Mouse (Mus musculus) CD4-positive, CD25-positive, alpha-beta regulatory T cell, adult 4 months (primary cell): Measurements from ENCODE around the gene Ticrr. TPM values are rescaled to one million over a fixed set of nuclear protein-coding genes. Genes with fewer than 3 reads are reported as not detected.

Experiments used
- ATAC-seq: one replicate; pipeline ENCODE4 v1.8.0; 2017
- polyA plus RNA-seq, 2 experiments: library from polyadenylated mRNA; unstranded; fragments of 100-300 nt; shearing (Covaris generic); gene quantifications; one replicate each; pipeline ENCODE4 v1.2.1; 2017

Ticrr gene
- under 1 TPM; 0.56 to 0.94 TPM for polyA plus RNA-seq

GRCm38 (mm10) chr7:79659578-79660290, at the start of gene Ticrr:
Ticrr (plus strand) TSS chr7:79660196.
- ATAC-seq, result peak; percentile 99

- no peak for ATAC-seq
Measured at GRCm38 (mm10) chr7:79611901-79612300, 48.1 kb upstream of the Ticrr start.

GRCm38 (mm10) chr7:79612783-79613182, 47.2 kb upstream of the Ticrr start:
- no peak for ATAC-seq

- ATAC-seq, result no peak
Measured at GRCm38 (mm10) chr7:79613314-79613713, 46.7 kb upstream of the Ticrr start.

- ATAC-seq, result no peak
Measured at GRCm38 (mm10) chr7:79615008-79615407, 45.0 kb upstream of the Ticrr start.

GRCm38 (mm10) chr7:79615941-79616340, 44.1 kb upstream of the Ticrr start:
- no peak for ATAC-seq

GRCm38 (mm10) chr7:79617418-79617817, 42.6 kb upstream of the Ticrr start, which contains the start of gene Rhcg:
Rhcg (minus strand) TSS chr7:79617657.
- no peak for ATAC-seq

- no peak for ATAC-seq
Measured at GRCm38 (mm10) chr7:79619493-79619892, 40.5 kb upstream of the Ticrr start.

GRCm38 (mm10) chr7:79623086-79623485, 36.9 kb upstream of the Ticrr start:
- ATAC-seq, result no peak

- ATAC-seq, result no peak
Measured at GRCm38 (mm10) chr7:79626170-79626569, 33.8 kb upstream of the Ticrr start.

GRCm38 (mm10) chr7:79628271-79628913, 31.6 kb upstream of the Ticrr start:
- no peak for ATAC-seq

GRCm38 (mm10) chr7:79631773-79632348, 28.1 kb upstream of the Ticrr start:
- no peak for ATAC-seq

- no peak for ATAC-seq
Measured at GRCm38 (mm10) chr7:79647233-79647632, 12.8 kb upstream of the Ticrr start.

GRCm38 (mm10) chr7:79649005-79649404, 11.0 kb upstream of the Ticrr start:
- ATAC-seq, result no peak

GRCm38 (mm10) chr7:79654185-79654584, 5.8 kb upstream of the Ticrr start:
- ATAC-seq, result no peak

GRCm38 (mm10) chr7:79654586-79654985, 5.4 kb upstream of the Ticrr start:
- ATAC-seq, result no peak

GRCm38 (mm10) chr7:79660291-79661150, 525 bp downstream of the Ticrr start:
- ATAC-seq, result peak; percentile 6

- ATAC-seq, result no peak
Measured at GRCm38 (mm10) chr7:79661253-79661890, 1.4 kb downstream of the Ticrr start.

- ATAC-seq, result no peak
Measured at GRCm38 (mm10) chr7:79666690-79667089, 6.7 kb downstream of the Ticrr start.

- ATAC-seq, result no peak
Measured at GRCm38 (mm10) chr7:79670900-79671604, 11.1 kb downstream of the Ticrr start.

- no peak for ATAC-seq
Measured at GRCm38 (mm10) chr7:79679186-79679585, 19.2 kb downstream of the Ticrr start.

GRCm38 (mm10) chr7:79680231-79680630, 20.2 kb downstream of the Ticrr start:
- no peak for ATAC-seq
